Mouse (Mus musculus): ENCODE results near the gene Pidd1. TPM values are rescaled to one million over a fixed set of nuclear protein-coding genes. Genes with fewer than 3 reads are reported as not detected.
A peak's percentile ranks its signal among the peaks of the same experiment; 100 is the strongest.

Pidd1 gene
- polyA plus RNA-seq, 1 experiment = 1.9 TPM

- Histone ChIP-seq H3K36me3 (ENCODE audit: control insufficient read depth, insufficient read depth) (no peaks in the 10 kb centered on the region), H3K4me3 (no peak overlapping the region), H3K27me3 (ENCODE audit: control insufficient read depth, insufficient read depth, insufficient read length) (no peaks in the 10 kb centered on the region)
These were observed 17.9 kb upstream of the Pidd1 start for GRCm38 (mm10) chr7:141461521-141462332.

GRCm38 (mm10) chr7:141460391-141461113 lies 16.7 kb upstream of the Pidd1 start, which contains the start of gene Cracr2b:
Cracr2b (plus strand) TSS chr7:141461094.
- Histone ChIP-seq H3K36me3 (ENCODE audit: control insufficient read depth, insufficient read depth) (no peaks in the 10 kb centered on the region), H3K4me2 (ENCODE audit: low read depth) (peak within 1 kb of the TSS; percentile 12), H3K27me3 (ENCODE audit: control insufficient read depth, insufficient read depth, insufficient read length) (no peaks in the 10 kb centered on the region), H3K79me2 (ENCODE audit: control insufficient read depth, insufficient read depth) (no peaks in the 10 kb centered on the region), H3K4me3 (no peak within 1 kb of the TSS), H3ac (ENCODE audit: control insufficient read depth, insufficient read length) (no peak within 1 kb of the TSS)
- no peak for TF ChIP-seq MAX (IDR thresholded peaks at IDR 0.05; ENCODE audit: low read depth)
- TF ChIP-seq MYOG (IDR thresholded peaks at IDR 0.05; ENCODE audit: control insufficient read depth in 1 of 3, insufficient read depth in 1 of 3, insufficient read length in 2 of 3, low read depth in 2 of 3) = no peak
- TF ChIP-seq CEBPB (IDR thresholded peaks at IDR 0.05; ENCODE audit: insufficient read depth, poor library complexity, severe bottlenecking) = no peak
- TF ChIP-seq USF1 (IDR thresholded peaks at IDR 0.05; ENCODE audit: low read depth) = no peak
- TF ChIP-seq E2F4 (IDR thresholded peaks at IDR 0.05; ENCODE audit: insufficient read depth) = no peak
- no peak for TF ChIP-seq POLR2A (IDR thresholded peaks at IDR 0.05; ENCODE audit: insufficient read length, low read depth)
- TF ChIP-seq TCF3 (IDR thresholded peaks at IDR 0.05; ENCODE audit: insufficient read length, low read depth) = no peak
- TF ChIP-seq POLR2AphosphoS2 (IDR thresholded peaks at IDR 0.05; ENCODE audit: insufficient read length, low read depth) = no peak
- TF ChIP-seq MYOD1 (IDR thresholded peaks at IDR 0.05; ENCODE audit: control insufficient read depth in 1 of 3, insufficient read length in 2 of 3, low read depth in 2 of 3) = no peak
- no peak for TF ChIP-seq TCF12 (IDR thresholded peaks at IDR 0.05; ENCODE audit: insufficient read depth, poor library complexity, severe bottlenecking)

More at GRCm38 (mm10) chr7:141461521-141462332, 17.9 kb upstream of the Pidd1 start:
- H3K79me2 ChIP-seq (ENCODE audit: control insufficient read depth, insufficient read depth) = no peaks in the 10 kb centered on the region
- peak overlapping the region; percentile 12 for H3K4me2 ChIP-seq (ENCODE audit: low read depth)
- no peak for TF ChIP-seq POLR2A (IDR thresholded peaks at IDR 0.05; ENCODE audit: insufficient read length, low read depth)
- TF ChIP-seq POLR2AphosphoS2 (IDR thresholded peaks at IDR 0.05; ENCODE audit: insufficient read length, low read depth) = peak; percentile 24
- no peak overlapping the region for H3ac ChIP-seq (ENCODE audit: control insufficient read depth, insufficient read length)

- TF ChIP-seq CEBPB (IDR thresholded peaks at IDR 0.05; ENCODE audit: insufficient read depth, poor library complexity, severe bottlenecking) (no peak), E2F4 (IDR thresholded peaks at IDR 0.05; ENCODE audit: insufficient read depth) (no peak), TCF12 (IDR thresholded peaks at IDR 0.05; ENCODE audit: insufficient read depth, poor library complexity, severe bottlenecking) (no peak), MYOG (IDR thresholded peaks at IDR 0.05; ENCODE audit: control insufficient read depth in 1 of 3, insufficient read depth in 1 of 3, insufficient read length in 2 of 3, low read depth in 2 of 3) (no peak), USF1 (IDR thresholded peaks at IDR 0.05; ENCODE audit: low read depth) (no peak), SRF (IDR thresholded peaks at IDR 0.05; ENCODE audit: control insufficient read depth, insufficient read length, low read depth) (no peak), MAX (IDR thresholded peaks at IDR 0.05; ENCODE audit: low read depth) (no peak), POLR2A (IDR thresholded peaks at IDR 0.05; ENCODE audit: insufficient read length, low read depth) (no peak), MYOD1 (IDR thresholded peaks at IDR 0.05; ENCODE audit: control insufficient read depth in 1 of 3, insufficient read length in 2 of 3, low read depth in 2 of 3) (no peak), POLR2AphosphoS2 (IDR thresholded peaks at IDR 0.05; ENCODE audit: insufficient read length, low read depth) (no peak), TCF3 (IDR thresholded peaks at IDR 0.05; ENCODE audit: insufficient read length, low read depth) (no peak), REST (IDR thresholded peaks at IDR 0.05; ENCODE audit: insufficient read depth, insufficient read length) (no peak)
- Histone ChIP-seq H3ac (ENCODE audit: control insufficient read depth, insufficient read length) (no peak overlapping the region), H3K4me3 (no peak overlapping the region), H3K36me3 (ENCODE audit: control insufficient read depth, insufficient read depth) (no peaks in the 10 kb centered on the region), H3K79me2 (ENCODE audit: control insufficient read depth, insufficient read depth) (no peaks in the 10 kb centered on the region), H3K4me2 (ENCODE audit: low read depth) (no peak overlapping the region), H3K27me3 (ENCODE audit: control insufficient read depth, insufficient read depth, insufficient read length) (no peaks in the 10 kb centered on the region)
These were observed 16.2 kb upstream of the Pidd1 start for GRCm38 (mm10) chr7:141460001-141460390.

- H3K4me2 ChIP-seq (ENCODE audit: low read depth) = no peak overlapping the region
- H3ac ChIP-seq (ENCODE audit: control insufficient read depth, insufficient read length) = no peak overlapping the region
- H3K79me2 ChIP-seq (ENCODE audit: control insufficient read depth, insufficient read depth) = no peaks in the 10 kb centered on the region
- TF ChIP-seq POLR2A (IDR thresholded peaks at IDR 0.05; ENCODE audit: insufficient read length, low read depth) (peak; percentile 16), TCF12 (IDR thresholded peaks at IDR 0.05; ENCODE audit: insufficient read depth, poor library complexity, severe bottlenecking) (no peak), MYOD1 (IDR thresholded peaks at IDR 0.05; ENCODE audit: control insufficient read depth in 1 of 3, insufficient read length in 2 of 3, low read depth in 2 of 3) (no peak)
- no peaks in the 10 kb centered on the region for H3K27me3 ChIP-seq (ENCODE audit: control insufficient read depth, insufficient read depth, insufficient read length)
- no peaks in the 10 kb centered on the region for H3K36me3 ChIP-seq (ENCODE audit: control insufficient read depth, insufficient read depth)
- no peak overlapping the region for H3K4me3 ChIP-seq
These were observed 15.5 kb upstream of the Pidd1 start for GRCm38 (mm10) chr7:141459301-141459711.

GRCm38 (mm10) chr7:141458661-141459060 lies 14.8 kb upstream of the Pidd1 start:
- Histone ChIP-seq H3K36me3 (ENCODE audit: control insufficient read depth, insufficient read depth) (no peaks in the 10 kb centered on the region), H3K27me3 (ENCODE audit: control insufficient read depth, insufficient read depth, insufficient read length) (no peaks in the 10 kb centered on the region), H3K79me2 (ENCODE audit: control insufficient read depth, insufficient read depth) (no peaks in the 10 kb centered on the region), H3K4me2 (ENCODE audit: low read depth) (no peak overlapping the region), H3ac (ENCODE audit: control insufficient read depth, insufficient read length) (no peak overlapping the region), H3K4me3 (no peak overlapping the region)
- TF ChIP-seq TCF12 (IDR thresholded peaks at IDR 0.05; ENCODE audit: insufficient read depth, poor library complexity, severe bottlenecking) = no peak
- TF ChIP-seq MAX (IDR thresholded peaks at IDR 0.05; ENCODE audit: low read depth) = no peak
